Mouse (Mus musculus) G1E (cell line): ENCODE measurements around the gene Pla1a.

Source experiments
- CTCF ChIP-seq: IDR thresholded peaks from 2 replicates; pipeline ENCODE4 v1.5.1; 2012; ENCODE audit warnings: low read depth, low read length, inconsistent platforms, mixed read lengths
- TAL1 ChIP-seq: conservative IDR thresholded peaks from 2 replicates; pipeline ENCODE4 v1.6.1; 2012; ENCODE audit warnings: low read depth, low read length, inconsistent platforms, mixed read lengths

GRCm38 (mm10) chr16:38433514-38433913 lies 569 bp upstream of the Pla1a start:
- no peak for TF ChIP-seq CTCF
- no peak for TF ChIP-seq TAL1
